Mouse (Mus musculus) heart, adult 11 months (tissue): Measurements from ENCODE around the gene Mepe.

Experiments
- DNase-seq: peaks from one replicate; pipeline ENCODE4 v3.0.0; 2022

Mepe gene

GRCm38 (mm10) chr5:104325029-104325428 is at the start of gene Mepe:
Mepe (plus strand) TSS chr5:104325329.
- peak; percentile 57 for DNase-seq

- DNase-seq = no peak
These were observed 30.9 kb upstream of the Mepe start for GRCm38 (mm10) chr5:104294201-104294600.

GRCm38 (mm10) chr5:104298994-104299393 is 26.1 kb upstream of the Mepe start, which contains the start of gene Ibsp:
Ibsp (plus strand) TSS chr5:104299171.
- DNase-seq = no peak

DNA sequence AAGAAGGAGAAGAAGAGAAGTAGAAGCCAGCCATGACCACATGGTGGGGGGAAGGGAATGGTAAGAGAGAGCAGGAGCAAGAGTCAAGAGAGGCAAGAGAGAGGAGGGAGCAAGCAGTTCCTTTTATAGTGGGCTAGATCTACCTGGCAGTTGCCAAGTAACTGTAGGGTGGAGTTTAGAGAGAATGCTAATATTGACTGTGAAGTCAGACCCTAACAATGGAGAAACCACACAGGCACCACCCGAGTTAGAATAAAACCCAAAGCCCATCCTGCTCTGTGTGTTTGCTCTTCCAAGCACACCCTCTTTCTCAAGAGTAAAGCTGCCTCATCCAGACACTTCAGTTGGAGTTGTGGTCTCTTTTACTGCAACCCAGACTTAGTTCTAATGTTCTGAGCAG is 11.1 kb upstream of the Mepe start:
- no peak for DNase-seq

- peak; percentile 70 for DNase-seq
These were observed 1.8 kb downstream of the Mepe start for GRCm38 (mm10) chr5:104326884-104327283.

GRCm38 (mm10) chr5:104327389-104327788 is 2.3 kb downstream of the Mepe start:
- DNase-seq = peak; percentile 29

- peak; percentile 44 for DNase-seq
These were observed 2.7 kb downstream of the Mepe start for GRCm38 (mm10) chr5:104327876-104328275.

DNA sequence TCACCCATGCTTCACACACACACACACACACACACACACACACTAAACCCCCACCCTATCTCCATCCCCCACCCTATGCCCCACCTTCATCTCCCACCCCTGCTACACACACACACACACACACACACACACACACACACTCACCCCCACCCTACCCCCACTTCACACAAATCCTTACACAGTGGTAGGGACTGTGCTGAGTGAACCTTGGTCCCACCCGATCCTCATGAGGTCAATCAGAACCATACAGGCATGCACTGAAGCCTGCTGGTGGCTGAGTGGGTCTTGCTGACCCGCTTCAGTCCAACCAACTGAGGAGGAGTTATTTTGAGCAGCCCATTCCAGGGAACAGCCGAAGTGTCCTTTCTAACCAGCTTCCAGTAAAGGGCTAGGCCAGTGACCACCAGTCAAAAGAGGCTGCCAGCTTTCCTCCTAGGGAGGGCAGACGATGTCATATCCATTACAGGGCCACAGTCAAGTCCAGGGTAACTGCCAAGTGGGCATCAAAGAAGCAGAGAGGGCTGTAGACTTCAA is 3.3 kb downstream of the Mepe start:
- DNase-seq = peak; percentile 55

DNA sequence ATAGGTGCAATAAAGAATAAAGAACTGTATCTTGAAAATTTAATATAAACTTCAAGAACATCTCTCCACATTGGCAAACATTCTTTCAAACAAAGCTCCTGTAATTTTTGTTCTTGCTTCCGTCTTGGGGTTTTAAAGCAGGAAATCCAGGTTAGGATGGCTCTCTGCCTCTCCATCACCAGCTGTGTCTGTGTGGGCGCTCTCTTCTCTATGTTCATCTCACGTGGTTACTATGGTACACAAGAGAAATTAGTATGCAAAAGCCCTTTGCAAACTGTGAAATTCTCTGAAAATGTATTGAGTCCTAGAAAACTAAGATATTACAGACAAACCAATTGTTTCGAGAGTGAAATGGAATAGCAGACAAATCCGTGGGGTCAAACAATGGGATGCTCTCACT is 4.3 kb downstream of the Mepe start:
- peak; percentile 39 for DNase-seq

GRCm38 (mm10) chr5:104330088-104330487 is 5.0 kb downstream of the Mepe start:
- peak; percentile 37 for DNase-seq

GRCm38 (mm10) chr5:104332296-104332695 is 7.2 kb downstream of the Mepe start:
- DNase-seq = no peak

DNA sequence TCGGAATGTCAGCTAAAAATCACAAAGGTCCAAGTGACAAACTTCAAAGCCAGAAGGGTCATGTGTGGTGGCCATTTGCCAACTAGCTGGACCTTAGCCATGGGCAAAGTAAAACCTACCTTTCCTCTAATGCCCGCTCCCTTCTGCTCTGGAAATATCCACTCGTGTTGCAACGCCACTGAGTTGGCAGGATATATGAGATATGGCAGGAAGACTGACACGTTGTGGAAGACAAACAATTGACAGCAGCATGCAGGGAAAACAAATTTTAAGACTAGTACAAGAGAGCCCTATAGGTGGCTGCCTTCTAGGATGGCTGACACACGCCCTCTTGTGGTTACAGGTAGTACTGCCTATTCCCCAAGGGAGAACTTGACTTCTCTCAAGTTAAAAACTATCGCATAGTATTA is 8.1 kb downstream of the Mepe start:
- DNase-seq = peak; percentile 85

DNA sequence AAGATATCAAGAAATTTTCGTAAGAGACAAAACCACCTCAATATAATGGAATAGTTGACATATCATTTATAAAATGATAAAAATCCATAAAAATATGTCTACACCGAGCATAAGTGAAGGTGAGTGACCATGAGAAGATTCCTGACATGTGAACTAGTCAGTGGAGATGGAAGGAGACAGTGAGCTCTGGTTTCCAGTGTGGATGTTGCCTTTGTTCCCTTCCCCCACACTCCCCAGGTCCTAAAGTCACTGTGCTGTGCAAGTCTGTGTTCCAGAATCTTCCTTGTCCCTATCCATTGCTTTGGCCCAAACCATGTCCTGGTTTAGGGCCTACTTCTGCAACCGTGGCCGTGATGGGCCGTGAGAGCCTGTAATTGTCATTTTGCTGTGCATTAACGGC is 8.5 kb downstream of the Mepe start:
- DNase-seq = peak; percentile 65

DNA sequence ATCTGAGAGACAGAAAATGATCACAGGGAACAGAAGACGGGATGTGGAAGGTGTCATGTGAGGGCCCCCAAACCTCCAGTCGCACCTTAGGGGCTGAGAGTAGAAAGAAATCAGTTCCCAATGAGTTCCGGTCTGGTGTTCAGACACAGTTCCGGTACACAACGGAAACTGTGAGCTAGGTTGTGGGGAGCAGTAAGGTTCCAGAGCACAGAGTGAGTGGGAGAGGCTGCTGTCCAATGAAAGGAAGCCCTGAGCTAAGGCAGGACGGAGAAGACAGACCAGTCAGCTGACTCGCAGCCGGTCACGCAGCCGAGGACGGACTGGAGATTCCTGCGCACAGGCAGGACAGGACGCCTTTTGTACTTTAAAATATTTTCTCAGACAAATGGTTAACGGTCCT is 9.4 kb downstream of the Mepe start:
- peak; percentile 65 for DNase-seq

GRCm38 (mm10) chr5:104335962-104336361 is 10.8 kb downstream of the Mepe start:
- peak; percentile 53 for DNase-seq

GRCm38 (mm10) chr5:104337491-104337890 is 12.4 kb downstream of the Mepe start:
- peak; percentile 76 for DNase-seq

DNA sequence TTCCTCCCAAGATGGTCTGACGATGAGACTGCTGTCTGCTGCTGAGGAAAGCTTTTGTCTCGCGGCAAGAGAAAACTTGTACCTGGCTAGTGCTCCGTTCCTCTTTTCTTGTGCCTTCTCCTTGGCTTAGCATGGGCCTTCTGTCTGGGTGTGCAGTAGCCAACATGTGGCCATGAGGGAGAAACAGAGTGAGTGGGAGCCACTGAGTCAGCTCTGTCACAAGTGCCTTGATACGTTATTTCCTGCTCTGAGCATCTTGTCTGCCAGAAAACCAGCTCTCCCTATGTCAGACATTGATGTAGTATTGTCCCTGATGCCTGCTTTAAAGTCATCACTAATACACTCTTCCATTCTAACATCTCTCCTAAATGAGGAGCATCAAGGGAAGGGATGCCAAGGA is 13.9 kb downstream of the Mepe start:
- peak; percentile 14 for DNase-seq

GRCm38 (mm10) chr5:104339706-104340512 is 14.8 kb downstream of the Mepe start:
- DNase-seq = peak; percentile 66

DNA sequence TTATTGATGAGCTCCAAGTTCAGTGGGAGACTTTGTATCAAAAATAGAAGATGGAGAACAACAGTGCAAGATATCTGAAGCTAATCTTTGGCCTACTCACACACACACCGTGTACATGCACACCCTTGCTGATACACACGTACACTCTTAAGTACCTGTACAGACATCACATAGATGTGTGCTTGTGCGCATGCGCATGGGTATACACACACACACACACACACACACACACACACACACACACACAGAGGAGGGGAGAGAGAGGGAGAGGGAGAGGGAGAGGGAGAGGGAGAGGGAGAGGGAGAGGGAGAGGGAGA is 15.3 kb downstream of the Mepe start:
- DNase-seq = no peak

- peak; percentile 81 for DNase-seq
These were observed 17.8 kb downstream of the Mepe start for GRCm38 (mm10) chr5:104342881-104343280.

DNA sequence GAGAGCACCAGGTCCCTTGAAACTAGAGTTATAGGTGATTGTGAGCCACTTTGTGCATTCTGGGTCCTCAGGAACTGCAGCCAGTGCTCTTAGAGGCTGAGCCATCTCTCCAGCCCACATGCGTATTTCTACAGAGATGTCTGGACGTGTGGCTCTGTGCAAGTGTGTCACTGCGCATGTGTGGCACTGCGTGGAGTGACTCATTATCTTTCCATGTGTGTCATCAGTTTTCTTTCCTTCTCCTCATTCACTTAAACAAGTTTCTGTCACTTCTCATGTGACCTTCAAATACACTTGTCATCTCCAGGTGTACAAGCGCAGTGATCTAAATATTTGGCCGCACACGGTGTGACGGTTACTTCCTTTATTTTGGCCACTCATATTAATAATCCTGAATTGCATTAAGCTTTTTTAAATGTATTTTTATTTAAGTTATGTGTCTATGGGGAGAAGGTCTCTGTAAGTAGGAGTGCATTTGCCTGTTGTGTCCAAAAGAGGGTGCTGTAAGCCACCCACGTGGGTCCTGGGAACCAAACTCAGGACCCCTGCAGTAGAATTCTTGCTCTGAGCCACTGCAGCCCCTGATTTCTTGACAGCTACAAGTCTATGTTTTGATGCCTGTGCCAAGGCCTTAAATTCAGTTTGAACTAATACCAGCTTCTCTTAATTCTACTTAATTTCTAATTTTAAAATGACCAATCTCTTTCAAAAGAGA is 19.6 kb downstream of the Mepe start:
- peak; percentile 74 for DNase-seq

DNA sequence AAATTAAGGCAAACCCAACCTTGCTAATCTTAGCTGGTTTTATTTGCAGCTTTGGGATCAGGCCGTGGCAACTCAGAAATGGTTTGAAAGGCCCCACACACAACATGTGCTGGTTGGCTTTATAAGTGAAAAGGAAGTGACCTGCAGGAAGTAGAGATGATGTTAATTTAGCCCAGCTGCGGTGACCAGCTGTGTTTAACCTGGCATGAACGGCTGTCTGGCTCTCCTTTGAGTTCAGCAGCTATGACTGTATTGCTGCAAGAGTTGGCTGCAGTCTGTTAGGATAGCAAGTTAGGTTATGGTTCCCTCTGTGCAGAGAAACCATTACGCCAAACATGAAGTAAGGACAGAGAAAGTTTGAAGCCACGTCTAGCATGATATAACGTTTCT is 20.1 kb downstream of the Mepe start:
- DNase-seq = peak; percentile 95

DNA sequence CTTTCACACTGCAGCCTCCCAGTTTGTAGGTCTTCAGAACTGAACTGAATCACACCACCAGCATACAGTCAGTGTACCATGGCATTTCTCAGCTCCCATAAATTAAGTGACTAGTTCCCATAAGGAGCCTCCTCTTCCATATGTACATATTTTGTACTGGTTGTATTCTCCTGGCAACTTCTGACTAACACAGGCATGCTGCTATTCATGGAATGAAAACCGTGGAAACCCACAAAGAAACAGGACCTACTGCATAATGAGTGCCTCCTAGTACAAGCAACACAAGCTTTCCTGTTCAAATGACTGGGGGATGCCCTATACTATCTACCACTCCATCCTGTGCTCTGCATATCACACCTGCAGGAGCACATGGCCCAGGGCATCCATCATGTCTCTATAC is 25.9 kb downstream of the Mepe start:
- DNase-seq = peak; percentile 49

DNA sequence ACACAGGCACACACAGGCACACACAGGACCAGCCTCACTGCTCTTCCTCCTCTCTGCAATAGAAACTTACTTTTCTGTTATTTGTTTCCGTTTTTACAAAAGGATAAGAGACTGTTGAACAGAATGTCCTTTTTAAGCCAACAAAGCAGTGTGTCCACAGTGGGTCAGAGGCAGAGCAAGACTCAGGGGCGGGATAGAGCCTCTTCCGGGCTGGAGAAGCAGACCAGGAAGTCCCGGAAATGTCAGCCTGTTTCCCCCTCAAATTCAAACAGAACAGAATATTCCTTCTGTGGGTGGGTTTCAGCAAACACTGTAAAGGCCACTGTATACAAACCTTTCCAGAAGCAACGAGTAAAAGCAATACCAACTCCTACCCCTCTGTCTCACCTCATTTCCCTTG is 26.7 kb downstream of the Mepe start:
- peak; percentile 85 for DNase-seq
